Mouse (Mus musculus) left cerebral cortex, postnatal 14 days (tissue): ENCODE results near the gene Hipk3. TPM values are rescaled to one million over a fixed set of nuclear protein-coding genes. Genes with fewer than 3 reads are reported as not detected.

Experiments used
- DNase-seq, 2 experiments: peaks; one replicate each; pipeline ENCODE4 v3.0.0; 2021 to 2022; ENCODE audit warnings: low spot score in 2 of 2, mixed read lengths in 1 of 2
- intact Hi-C: fragments of 180-260 bp; cut with DNase I; formaldehyde crosslinking; loops from one replicate; pipeline ENCODE4 v1.15.1; 2025
- total RNA-seq, 2 experiments: library from RNA; stranded (reverse); gene quantifications; 2 replicates each; pipeline ENCODE4 v1.2.3; 2021

Hipk3 gene
- total RNA-seq, 2 experiments from 2014 or later = 65.4 to 68.8 TPM

DNA sequence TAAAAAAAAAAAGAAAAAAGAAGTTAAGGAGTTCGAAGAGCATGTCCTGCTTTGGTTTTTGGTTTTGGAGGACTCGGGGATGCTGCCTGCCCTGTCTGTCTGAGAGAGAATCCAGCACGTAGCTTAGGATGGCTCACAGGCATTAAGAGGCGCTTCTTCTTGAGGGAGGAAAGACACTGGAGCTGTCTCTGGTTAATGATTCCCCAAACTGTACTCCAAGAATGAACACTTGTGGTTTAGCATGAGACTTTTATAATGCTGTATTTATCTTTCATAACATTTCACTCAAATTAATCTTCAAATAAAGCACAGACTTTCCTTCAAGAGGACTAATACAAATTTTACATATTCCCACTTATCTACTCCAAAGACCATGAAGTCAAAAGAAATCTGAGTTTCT is 15.2 kb downstream of the Hipk3 start:
- intact Hi-C loops = no loop called here

GRCm38 (mm10) chr2:104477398-104478015 is 16.7 kb downstream of the Hipk3 start:
- intact Hi-C loops = no loop called here
- DNase-seq = no peak

More for the DNA sequence above, 15.2 kb downstream of the Hipk3 start:
- DNase-seq = no peak

DNA sequence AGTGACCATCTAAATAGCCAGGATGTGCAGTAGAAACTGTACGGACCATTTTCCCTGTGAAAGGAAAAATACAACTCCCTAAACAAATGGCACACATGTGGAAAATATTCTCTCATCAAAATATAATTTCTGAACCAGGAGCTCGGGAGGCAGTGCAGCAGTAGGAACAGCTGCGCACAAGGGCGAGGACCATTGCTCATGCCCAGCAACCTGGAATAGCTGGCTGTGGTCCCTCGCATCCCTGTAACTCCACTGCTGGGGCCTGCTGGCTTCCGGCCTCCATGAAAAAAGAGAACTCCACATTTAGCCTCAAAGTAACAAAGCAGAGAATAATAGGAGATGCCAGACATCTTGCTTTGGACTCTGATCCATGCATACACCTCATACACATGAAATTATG is 22.2 kb downstream of the Hipk3 start:
- intact Hi-C loops = no loop called here
- no peak for DNase-seq

GRCm38 (mm10) chr2:104471161-104471560 is 23.1 kb downstream of the Hipk3 start:
- intact Hi-C loops = no loop called here

GRCm38 (mm10) chr2:104470536-104470935 is 23.7 kb downstream of the Hipk3 start:
- no peak for DNase-seq

More at GRCm38 (mm10) chr2:104471161-104471560, 23.1 kb downstream of the Hipk3 start:
- no peak for DNase-seq

DNA sequence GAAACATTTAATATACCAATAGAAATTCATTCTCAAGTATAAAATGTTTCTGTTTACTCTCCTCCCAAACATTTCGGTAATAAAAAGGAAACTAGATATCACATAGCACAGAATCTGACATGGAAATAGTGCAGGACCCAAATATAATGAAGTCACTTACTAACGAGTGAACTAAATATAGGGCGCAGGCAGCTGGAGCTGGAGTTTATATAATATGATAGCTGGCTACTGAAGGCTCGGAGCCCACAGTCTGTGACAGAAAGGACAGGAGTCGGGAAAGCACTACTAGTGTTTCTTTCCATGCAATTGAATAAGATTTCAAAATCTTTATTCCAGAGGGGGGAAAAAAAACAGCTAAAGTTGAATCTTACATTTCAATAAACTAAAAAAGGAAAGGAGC is 25.8 kb downstream of the Hipk3 start:
- intact Hi-C loops = no loop called here
- peak; percentile 21 to 26 for DNase-seq

More at GRCm38 (mm10) chr2:104470536-104470935, 23.7 kb downstream of the Hipk3 start:
- intact Hi-C loops = no loop called here

DNA sequence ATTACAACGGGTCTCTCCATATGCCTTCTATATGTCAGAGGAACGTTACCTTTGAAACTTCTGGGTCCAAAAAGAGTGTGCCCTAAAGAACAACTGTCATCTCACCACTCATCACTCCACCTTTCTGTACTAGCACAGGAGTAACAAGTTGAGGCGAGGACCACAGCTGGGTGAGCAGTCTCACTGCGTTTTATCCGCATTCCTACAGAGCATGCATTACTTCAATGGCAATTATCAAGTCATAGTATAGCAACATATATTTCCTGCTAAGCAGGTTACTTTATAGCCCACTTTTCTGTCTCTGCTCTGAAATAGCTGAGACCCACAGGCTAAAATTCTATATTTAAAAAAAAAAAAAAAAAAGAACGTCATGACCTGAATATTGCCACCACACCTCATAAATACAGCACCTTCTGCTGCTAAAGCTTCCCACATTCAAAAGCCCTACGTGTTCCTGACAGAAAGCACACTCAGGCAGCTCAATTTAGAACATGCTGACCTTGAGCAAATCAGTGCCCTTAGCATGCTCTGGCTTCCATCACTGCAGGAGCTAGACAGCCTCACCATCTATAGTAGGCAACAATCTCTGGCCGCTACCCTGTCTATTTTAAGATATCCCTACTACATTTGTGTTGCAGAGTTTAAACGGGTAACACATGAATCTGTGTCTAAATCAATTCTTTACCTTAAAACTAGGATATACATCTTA is 27.2 kb downstream of the Hipk3 start:
- intact Hi-C loops = no loop called here
- DNase-seq = no peak

DNA sequence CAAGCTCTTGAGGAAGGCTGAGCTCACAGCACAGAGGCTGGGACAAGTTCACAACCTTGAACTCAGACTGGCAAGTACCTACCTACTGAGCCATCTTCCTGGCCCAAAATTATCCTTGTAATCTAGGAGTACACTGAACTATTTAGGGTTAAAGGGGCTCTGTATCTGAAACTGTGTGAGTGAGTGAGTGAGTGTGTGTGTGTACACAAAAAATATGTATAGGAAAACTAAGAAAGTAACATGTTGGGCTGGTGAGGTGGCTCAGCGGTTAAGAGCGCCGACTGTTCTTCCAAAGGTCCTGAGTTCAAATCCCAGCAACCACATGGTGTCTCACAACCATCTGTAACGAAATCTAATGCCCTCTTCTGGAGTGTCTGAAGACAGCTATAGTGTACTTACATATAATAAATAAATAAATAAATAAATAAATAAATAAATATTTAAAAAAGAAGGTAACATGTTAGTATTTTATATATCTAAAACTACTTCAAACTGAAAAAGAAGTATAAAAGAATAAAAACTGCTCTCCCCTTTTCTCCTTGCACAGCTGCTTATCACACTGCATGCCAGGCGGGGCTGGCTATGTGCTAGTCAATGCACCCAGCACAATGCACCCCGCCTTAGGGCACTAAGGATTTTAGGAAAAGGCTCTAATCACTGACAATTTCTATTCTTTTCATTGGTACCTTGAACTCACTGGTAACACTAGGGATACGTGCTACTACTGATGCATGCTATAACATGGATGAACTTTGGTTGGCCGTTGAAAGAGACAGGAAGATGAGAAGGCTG is 28.4 kb downstream of the Hipk3 start:
- intact Hi-C loops = no loop called here

GRCm38 (mm10) chr2:104460021-104460420 is 34.2 kb downstream of the Hipk3 start:
- intact Hi-C loops = no loop called here

More for the DNA sequence above, 28.4 kb downstream of the Hipk3 start:
- no peak for DNase-seq

DNA sequence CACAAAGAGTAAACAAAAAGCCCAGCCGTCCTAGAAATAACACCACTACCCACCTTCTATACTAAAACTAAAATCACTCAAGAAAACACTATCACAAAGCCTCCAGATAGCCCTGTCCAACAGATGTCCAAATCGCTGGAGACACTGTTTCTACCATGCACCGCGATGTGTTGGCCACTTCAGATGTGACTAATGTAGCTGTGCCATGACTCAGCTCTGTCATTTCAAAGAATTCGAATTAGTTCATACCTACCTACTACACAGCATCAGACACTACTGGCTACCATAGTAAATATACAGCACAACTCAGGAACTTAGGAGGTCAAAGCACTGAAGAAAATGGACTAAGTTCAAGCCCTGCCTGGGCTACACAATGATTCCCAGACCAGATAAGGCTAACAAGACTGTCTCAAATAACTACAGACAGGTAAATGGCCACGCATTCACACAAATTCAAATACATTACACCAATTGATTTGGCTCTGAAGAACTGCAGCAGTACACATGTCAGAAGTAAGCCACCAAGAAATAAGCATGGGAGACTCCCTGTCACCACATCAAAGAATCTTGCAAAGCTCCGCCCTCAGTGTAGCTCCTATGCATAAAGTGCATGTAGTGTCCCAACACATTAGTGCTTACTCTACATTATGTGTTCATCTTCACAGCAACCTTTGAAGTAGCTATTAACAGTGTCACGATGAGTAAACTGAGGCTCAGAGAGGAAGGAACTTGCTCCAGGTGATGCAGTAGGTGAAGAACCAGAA is 35.5 kb downstream of the Hipk3 start:
- no peak for DNase-seq
- intact Hi-C loops = no loop called here

More at GRCm38 (mm10) chr2:104460021-104460420, 34.2 kb downstream of the Hipk3 start:
- DNase-seq = no peak

- DNase-seq = no peak
- intact Hi-C loops = no loop called here
These were observed 37.1 kb downstream of the Hipk3 start for GRCm38 (mm10) chr2:104457106-104457505.

DNA sequence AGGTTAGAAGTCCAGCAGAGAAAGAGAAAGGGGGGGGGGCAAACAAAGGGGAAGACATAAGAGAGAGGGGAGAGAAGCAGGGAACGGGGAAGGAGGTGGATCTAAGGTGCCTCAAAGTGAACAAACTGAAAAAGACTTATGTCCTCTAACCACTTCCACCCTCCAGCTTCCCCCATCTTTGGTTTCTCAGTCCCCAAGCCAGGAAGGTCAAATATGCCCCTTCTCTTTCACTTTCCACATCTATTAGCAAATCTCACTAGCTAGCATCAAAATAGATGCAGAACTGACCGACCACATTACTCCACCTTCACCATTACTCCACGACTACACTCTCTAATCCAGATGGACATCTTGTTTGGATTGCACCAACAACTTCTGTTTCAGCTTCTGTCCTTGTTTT is 43.6 kb downstream of the Hipk3 start:
- intact Hi-C loops = no loop called here
- DNase-seq = no peak

DNA sequence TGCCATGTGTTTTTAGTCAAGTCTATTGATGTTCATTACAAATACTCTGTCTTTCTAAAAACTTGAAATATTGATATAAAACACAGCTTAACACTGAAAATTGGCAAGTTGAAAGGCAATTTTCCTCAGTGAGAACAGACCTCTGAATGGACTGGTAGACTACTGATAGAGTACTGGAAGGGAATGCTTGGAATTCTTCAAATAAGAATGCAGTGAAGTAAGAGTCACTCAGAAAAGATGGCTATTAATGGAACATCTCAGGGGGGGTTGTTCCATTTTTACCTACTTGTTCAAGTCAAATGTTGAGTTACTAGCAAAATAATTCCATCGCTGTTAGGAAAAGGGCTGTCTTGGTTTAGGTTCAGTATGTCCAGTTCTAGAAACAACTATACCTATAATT is 45.1 kb downstream of the Hipk3 start:
- intact Hi-C loops = loop anchor here (5.0 to 10.0 kb wide), 2 partner anchors 43 to 326 kb away; partner anchors contain the start of gene Hipk3
- DNase-seq = no peak

- intact Hi-C loops = loop anchor here (5.0 to 10.0 kb wide), 2 partner anchors 44 to 327 kb away; partner anchors contain the start of gene Hipk3
- no peak for DNase-seq
These were observed 46.0 kb downstream of the Hipk3 start for GRCm38 (mm10) chr2:104448201-104448600.

DNA sequence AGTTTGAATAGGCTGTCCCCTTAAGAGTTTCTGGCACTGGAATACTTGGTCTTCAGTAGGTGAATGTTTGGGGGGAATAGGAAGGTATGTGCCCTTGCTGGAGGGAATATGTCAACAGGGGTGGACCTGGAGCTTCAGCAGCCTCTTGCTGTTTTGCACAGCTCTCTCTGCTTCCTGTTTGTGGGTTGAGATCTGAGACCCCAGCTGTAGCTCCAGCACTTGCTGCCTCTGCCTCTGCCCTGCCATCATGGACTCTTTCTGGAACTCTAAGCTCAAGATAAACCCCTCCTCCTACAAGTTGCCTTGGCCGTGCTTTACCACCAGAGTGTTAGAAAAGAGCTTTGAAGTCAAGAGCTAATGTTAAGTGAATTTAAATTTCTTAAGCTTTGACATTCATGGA is 48.2 kb downstream of the Hipk3 start:
- DNase-seq = no peak
- intact Hi-C loops = loop anchor here (5.0 to 10.0 kb wide), 2 partner anchors 46 to 329 kb away; partner anchors contain the start of gene Hipk3

DNA sequence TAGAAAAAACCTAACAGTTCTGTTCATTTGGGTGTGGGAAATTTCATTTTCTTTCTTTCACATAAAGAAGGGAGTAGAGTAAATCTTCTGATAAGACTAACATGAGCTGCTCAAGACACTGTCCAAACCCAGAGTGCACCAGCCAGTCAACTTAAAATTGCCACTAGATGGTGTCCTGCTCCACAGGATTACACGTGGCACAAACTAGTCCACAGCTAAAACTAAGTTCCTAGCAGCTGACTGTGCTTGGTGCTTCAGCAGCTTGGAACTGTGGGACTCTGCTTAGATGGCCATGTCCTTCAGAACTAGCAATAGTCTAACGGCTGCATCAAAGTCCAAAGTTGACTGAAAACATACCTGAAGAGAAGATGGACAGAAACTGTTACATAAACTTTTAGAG is 49.5 kb downstream of the Hipk3 start:
- intact Hi-C loops = loop anchor here (5.0 to 10.0 kb wide), 3 partner anchors 48 to 330 kb away; partner anchors contain the start of gene Hipk3
- DNase-seq = peak; percentile 70 to 76

- DNase-seq = no peak
- intact Hi-C loops = loop anchor here (5.0 to 10.0 kb wide), 2 partner anchors 145 to 332 kb away; no protein-coding TSS in a partner anchor
These were observed 51.9 kb downstream of the Hipk3 start for GRCm38 (mm10) chr2:104442341-104442740.

GRCm38 (mm10) chr2:104436226-104436625 is 58.0 kb downstream of the Hipk3 start:
- DNase-seq = no peak
- intact Hi-C loops = no loop called here

GRCm38 (mm10) chr2:104431067-104431466 is 63.2 kb downstream of the Hipk3 start:
- DNase-seq = no peak
- intact Hi-C loops = no loop called here
